Mouse (Mus musculus) lung, adult 2 months (tissue): ENCODE data around the gene Gm49368.

Source experiments
- CTCF ChIP-seq: fragments of 200-500 bp; IDR thresholded peaks from 2 replicates; pipeline ENCODE4 v1.5.1; 2011; ENCODE audit warnings: mild to moderate bottlenecking, low read length, control low read depth; ENCODE audit not compliant: insufficient read depth
- POLR2A ChIP-seq: fragments of 200-500 bp; IDR thresholded peaks from 2 replicates; pipeline ENCODE4 v1.6.1; 2011; ENCODE audit warnings: low read depth, mild to moderate bottlenecking, control low read depth, low read length, borderline replicate concordance; ENCODE audit errors: extremely low read depth

DNA sequence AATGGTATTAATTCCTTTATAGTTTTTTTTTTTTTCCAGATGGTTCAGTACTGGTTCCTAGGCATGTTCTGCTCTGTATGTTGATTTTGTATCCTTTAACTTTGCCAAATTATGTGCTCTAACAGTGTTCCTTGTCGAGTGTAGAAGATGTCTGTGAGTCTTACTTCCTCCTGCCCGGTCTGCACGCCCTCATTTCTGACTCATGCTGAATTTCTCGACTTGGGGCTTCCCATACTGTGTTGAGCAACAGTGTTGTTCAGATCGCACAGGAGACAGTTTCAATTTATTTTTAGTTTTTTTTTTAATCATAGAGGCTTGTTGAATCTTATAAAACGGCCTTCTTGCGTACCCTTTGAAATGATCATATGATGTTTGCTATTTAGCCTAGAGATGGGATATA lies 26.7 kb downstream of the Gm49368 start:
- TF ChIP-seq CTCF (no peak), POLR2A (no peak)
